Mouse (Mus musculus): ENCODE results near the gene Sec61g. TPM values are rescaled to one million over a fixed set of nuclear protein-coding genes. Genes with fewer than 3 reads are reported as not detected.
"Not testable (repeated sequence)": the region's sequence is repeated elsewhere in the genome, so short reads cannot be mapped to it uniquely, and the experiment has no call there.

The Sec61g gene
- total and polyA plus RNA-seq, 2 experiments from 2014 or later: 25.8 to 29.6 TPM

DNA sequence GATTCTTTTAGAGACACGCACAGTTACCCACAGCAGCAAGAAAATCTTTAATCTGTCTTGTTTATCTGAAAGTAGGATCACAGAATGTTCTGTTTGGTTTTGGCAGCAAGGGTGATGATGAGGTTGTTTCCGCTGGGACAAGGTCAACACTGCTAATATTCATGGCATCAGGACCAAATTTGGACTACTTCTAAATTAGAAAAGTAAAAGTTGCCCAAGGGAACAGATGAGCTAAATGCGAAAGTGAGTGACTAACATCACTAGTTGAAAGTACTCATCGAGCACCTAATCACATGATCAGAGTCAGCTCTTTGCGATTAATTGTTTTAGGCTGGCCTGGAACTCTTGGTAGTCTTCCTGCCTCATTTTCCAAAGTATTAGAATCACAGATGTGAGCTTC lies 20.1 kb upstream of the Sec61g start:
- 94% methylated on average over 5 of the region's 5 CpGs for WGBS
- no peak for TF ChIP-seq CTCF (IDR thresholded peaks at IDR 0.05; ENCODE audit: low read depth)
- H3K36me3 ChIP-seq (ENCODE audit: insufficient read depth): no peaks in the 10 kb centered on the region
- H3K4me2 ChIP-seq (ENCODE audit: low read depth): no peak overlapping the region
- no peak overlapping the region for H3K4me3 ChIP-seq (ENCODE audit: low read depth, low read length)
- no peak for DNase-seq
- ATAC-seq: no peak
- no peak overlapping the region for H3K9ac ChIP-seq
- H3K4me1 ChIP-seq (ENCODE audit: insufficient read depth): no peaks in the 10 kb centered on the region
- H3K9me3 ChIP-seq (ENCODE audit: low read length): no peaks in the 10 kb centered on the region
- H3K27me3 ChIP-seq (ENCODE audit: insufficient read depth, low read length): no peaks in the 10 kb centered on the region
- no peak overlapping the region for H3K27ac ChIP-seq (ENCODE audit: low read depth, low read length)

DNA sequence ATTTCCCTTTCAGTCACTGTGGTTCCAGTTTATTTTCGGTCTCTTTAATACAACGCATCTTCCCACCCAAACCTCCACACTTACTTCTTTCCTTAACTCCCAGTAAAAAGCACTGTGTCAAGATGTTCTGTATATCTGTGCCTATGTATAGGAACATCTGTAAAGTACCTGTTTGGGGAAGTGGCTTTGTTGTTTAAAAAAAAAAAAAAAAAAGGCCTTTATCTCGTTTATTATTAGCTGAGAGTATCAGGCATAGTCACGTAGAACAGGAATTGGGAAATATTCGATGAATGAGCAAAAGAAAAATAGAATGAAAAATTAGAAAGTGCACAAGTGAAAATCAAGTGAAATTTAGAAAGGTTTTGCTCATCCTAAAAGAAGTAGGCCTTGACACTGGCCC lies 19.5 kb upstream of the Sec61g start:
- DNase-seq (no peak), ATAC-seq (no peak)
- no peaks in the 10 kb centered on the region for H3K36me3 ChIP-seq (ENCODE audit: insufficient read depth)
- 92% methylated on average over 5 of the region's 5 CpGs for WGBS
- H3K4me3 ChIP-seq (ENCODE audit: low read depth, low read length): no peak overlapping the region
- H3K27ac ChIP-seq (ENCODE audit: low read depth, low read length): no peak overlapping the region
- no peak overlapping the region for H3K4me2 ChIP-seq (ENCODE audit: low read depth)
- no peaks in the 10 kb centered on the region for H3K9me3 ChIP-seq (ENCODE audit: low read length)
- H3K4me1 ChIP-seq (ENCODE audit: insufficient read depth): no peaks in the 10 kb centered on the region
- TF ChIP-seq CTCF (IDR thresholded peaks at IDR 0.05; ENCODE audit: low read depth): no peak
- H3K9ac ChIP-seq: no peak overlapping the region
- H3K27me3 ChIP-seq (ENCODE audit: insufficient read depth, low read length): no peaks in the 10 kb centered on the region

DNA sequence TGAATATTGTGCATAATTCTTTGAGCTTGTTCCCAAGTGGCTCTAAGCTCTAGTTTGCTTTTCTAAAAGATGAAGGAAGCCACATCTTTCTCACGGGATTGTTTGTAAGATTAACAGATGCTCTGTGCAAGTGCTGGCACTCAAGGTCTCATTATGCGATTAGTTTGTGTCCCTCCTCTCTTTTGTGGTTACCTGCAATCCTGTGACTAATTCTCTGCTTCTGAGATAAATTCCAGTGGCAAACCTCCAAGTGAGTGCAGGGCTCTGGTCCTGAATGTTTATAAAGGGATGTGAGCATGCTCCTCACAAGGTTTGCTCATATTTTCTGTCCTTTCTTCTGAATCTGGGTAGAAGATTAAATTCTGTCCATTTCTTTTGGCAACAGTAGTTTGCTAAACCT lies 18.2 kb upstream of the Sec61g start:
- Histone ChIP-seq H3K27ac (ENCODE audit: low read depth, low read length) (no peak overlapping the region), H3K4me3 (ENCODE audit: low read depth, low read length) (no peak overlapping the region), H3K36me3 (ENCODE audit: insufficient read depth) (no peaks in the 10 kb centered on the region), H3K9ac (no peak overlapping the region), H3K4me1 (ENCODE audit: insufficient read depth) (no peaks in the 10 kb centered on the region), H3K27me3 (ENCODE audit: insufficient read depth, low read length) (no peaks in the 10 kb centered on the region), H3K4me2 (ENCODE audit: low read depth) (no peak overlapping the region), H3K9me3 (ENCODE audit: low read length) (no peaks in the 10 kb centered on the region)
- ATAC-seq (no peak), DNase-seq (no peak)
- WGBS: 45% methylated on average over 2 of the region's 2 CpGs
- TF ChIP-seq CTCF (IDR thresholded peaks at IDR 0.05; ENCODE audit: low read depth): no peak

DNA sequence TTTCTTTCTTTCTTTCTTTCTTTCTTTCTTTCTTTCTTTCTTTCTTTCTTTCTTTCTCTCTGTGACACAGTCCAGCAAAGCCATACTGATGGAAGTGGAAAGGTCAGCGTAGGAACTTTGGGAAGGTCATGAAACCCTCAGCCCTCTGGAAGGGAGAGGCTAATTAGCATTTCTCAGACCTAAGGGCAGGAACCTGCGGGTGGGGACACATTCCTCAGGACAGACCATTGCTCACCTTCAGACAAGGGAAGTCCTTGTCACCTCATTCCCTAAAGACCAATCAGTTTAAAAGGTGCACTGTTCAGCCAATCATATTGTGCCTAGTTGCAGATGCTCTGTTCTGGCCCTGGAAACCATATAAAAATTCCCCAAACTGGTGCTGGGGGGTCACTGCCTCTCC lies 17.4 kb upstream of the Sec61g start:
- Histone ChIP-seq H3K27me3 (ENCODE audit: insufficient read depth, low read length) (no peaks in the 10 kb centered on the region), H3K9ac (no peak overlapping the region), H3K4me2 (ENCODE audit: low read depth) (no peak overlapping the region), H3K27ac (ENCODE audit: low read depth, low read length) (no peak overlapping the region), H3K36me3 (ENCODE audit: insufficient read depth) (no peaks in the 10 kb centered on the region), H3K4me3 (ENCODE audit: low read depth, low read length) (no peak overlapping the region), H3K9me3 (ENCODE audit: low read length) (no peaks in the 10 kb centered on the region), H3K4me1 (ENCODE audit: insufficient read depth) (no peaks in the 10 kb centered on the region)
- 53% methylated on average over 2 of the region's 2 CpGs for WGBS
- DNase-seq (no peak), ATAC-seq (no peak)
- TF ChIP-seq CTCF (IDR thresholded peaks at IDR 0.05; ENCODE audit: low read depth): no peak

DNA sequence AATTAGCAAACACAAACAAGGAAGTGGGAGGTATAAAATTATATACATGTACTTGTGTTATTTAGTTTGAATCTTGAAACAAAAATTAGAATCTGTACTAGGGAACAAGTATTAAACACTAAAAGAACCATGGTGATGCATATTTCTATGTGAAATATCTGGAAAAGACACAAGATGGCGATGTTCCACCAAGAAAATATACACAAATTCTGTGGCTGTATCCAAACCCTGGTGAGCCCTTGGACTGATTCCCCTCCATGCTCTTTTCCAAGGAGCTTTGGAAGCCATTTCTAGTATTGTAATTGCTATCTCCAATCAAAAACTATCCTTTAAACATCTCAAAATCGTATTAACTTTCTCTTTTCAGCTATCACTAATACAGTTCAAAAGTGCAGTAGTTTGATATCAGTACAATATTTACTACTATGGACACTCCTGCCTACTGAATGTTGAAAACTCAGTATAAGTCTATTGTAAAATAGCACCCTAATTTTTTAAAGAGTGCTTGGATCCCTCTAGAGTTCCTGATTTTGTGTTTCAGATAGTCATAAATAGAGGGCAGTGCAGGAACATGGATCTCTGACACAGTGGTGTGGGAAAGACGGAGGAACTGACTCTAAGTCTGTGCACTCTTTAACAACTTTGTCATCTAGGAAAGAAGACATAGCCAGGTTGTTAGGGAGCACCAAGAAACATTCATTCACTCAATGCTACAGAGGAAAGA lies 16.8 kb upstream of the Sec61g start:
- TF ChIP-seq CTCF (IDR thresholded peaks at IDR 0.05; ENCODE audit: low read depth): peak; percentile 72

DNA sequence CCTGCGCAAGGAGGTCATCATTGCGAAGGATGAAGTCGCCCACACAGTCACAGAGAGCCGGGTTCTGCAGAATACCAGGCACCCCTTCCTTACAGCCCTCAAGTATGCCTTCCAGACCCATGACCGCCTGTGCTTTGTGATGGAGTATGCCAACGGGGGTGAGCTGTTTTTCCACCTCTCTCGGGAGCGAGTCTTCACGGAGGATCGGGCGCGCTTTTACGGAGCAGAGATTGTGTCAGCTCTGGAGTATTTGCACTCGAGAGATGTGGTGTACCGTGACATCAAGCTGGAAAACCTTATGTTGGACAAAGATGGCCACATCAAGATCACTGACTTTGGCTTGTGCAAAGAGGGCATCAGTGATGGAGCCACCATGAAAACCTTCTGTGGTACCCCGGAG lies 6.8 kb upstream of the Sec61g start:
- H3K9me3 ChIP-seq (ENCODE audit: low read length); DNase-seq; ATAC-seq; H3K36me3 ChIP-seq (ENCODE audit: insufficient read depth); H3K9ac ChIP-seq; H3K27ac ChIP-seq (ENCODE audit: low read depth, low read length); H3K4me3 ChIP-seq (ENCODE audit: low read depth, low read length); H3K4me1 ChIP-seq (ENCODE audit: insufficient read depth); H3K27me3 ChIP-seq (ENCODE audit: insufficient read depth, low read length); H3K4me2 ChIP-seq (ENCODE audit: low read depth): not testable (repeated sequence)
- 97% methylated on average over 16 of the region's 16 CpGs for WGBS

More for the DNA sequence above, 16.8 kb upstream of the Sec61g start:
- H3K9me3 ChIP-seq (ENCODE audit: low read length): no peaks in the 10 kb centered on the region
- H3K36me3 ChIP-seq (ENCODE audit: insufficient read depth): no peaks in the 10 kb centered on the region
- H3K4me3 ChIP-seq (ENCODE audit: low read depth, low read length): no peak overlapping the region
- no peak overlapping the region for H3K4me2 ChIP-seq (ENCODE audit: low read depth)
- H3K27me3 ChIP-seq (ENCODE audit: insufficient read depth, low read length): no peaks in the 10 kb centered on the region
- no peaks in the 10 kb centered on the region for H3K4me1 ChIP-seq (ENCODE audit: insufficient read depth)
- WGBS: 48% methylated on average over 3 of the region's 3 CpGs
- peak; percentile 85 for ATAC-seq
- no peak overlapping the region for H3K9ac ChIP-seq
- H3K27ac ChIP-seq (ENCODE audit: low read depth, low read length): no peak overlapping the region
- DNase-seq: peak; percentile 84

DNA sequence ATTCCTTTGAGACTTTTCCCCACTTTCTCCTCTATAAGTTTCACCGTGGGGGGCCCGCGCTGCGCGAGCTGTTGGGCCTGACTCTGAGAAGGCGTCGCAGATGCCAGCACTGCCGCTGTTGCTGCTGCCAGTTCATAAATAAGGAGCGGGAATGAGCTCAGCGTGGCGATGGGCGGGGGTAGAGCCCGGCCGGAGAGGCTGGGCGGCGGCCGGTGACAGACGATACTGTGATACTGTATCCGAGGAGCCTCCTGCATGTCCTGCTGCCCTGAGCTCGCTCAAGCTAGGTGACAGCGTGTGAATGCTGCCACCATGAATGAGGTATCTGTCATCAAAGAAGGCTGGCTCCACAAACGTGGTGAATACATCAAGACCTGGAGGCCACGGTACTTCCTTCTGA lies 5.9 kb upstream of the Sec61g start:
- not testable (repeated sequence) for H3K36me3 ChIP-seq (ENCODE audit: insufficient read depth); H3K4me2 ChIP-seq (ENCODE audit: low read depth); H3K27me3 ChIP-seq (ENCODE audit: insufficient read depth, low read length); ATAC-seq; H3K9me3 ChIP-seq (ENCODE audit: low read length); DNase-seq; H3K4me1 ChIP-seq (ENCODE audit: insufficient read depth); H3K4me3 ChIP-seq (ENCODE audit: low read depth, low read length); H3K9ac ChIP-seq; H3K27ac ChIP-seq (ENCODE audit: low read depth, low read length)
- WGBS: 79% methylated on average over 23 of the region's 23 CpGs
